Mouse (Mus musculus): Measurements from ENCODE around the gene Olfr1197.

Gene Olfr1197

DNA sequence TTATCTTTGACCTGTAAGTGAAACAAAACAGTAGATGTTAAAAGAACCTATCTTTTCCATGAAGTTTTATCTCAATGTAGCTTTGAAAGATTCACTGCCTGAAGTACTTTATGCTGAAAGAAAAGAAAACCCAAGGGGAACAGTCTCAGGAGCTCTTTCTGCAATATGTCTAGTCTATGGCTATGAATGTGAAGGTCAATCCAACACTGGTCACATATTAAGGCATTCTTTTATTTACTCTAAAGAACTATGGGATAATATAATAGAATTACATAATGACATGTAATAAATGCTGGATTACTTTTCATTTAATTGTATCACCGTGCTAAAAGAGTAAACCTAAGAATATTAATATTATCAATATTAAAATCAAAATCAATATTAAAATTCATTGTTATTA is at the start of gene Olfr1197:
TSS of gene Olfr1197 (minus strand) at position 101 of the 400 bp plus-strand sequence.
- WGBS: 77% methylated on average over 1 of the region's 1 CpGs

DNA sequence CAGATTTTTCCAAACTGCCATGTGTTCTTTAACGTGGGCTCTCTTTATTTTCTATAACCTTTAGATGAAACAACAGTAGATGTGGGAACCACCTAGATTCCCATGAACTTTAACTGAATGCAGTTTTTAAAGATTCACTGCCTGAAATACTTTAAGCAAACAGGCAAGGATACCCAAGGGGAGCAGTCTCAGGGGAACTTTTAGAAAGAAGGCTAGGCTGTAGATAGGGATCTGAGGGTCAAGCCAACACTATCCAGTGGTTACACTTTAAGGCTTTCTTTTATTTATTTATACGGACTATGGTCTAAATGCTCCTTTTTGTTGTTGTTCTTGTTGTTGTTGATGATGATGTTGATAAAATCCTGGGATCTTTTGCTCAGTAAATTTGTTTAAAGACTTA is 38.2 kb upstream of the Olfr1197 start, which contains the start of gene Olfr1200:
TSS of gene Olfr1200 (minus strand) at position 101 of the 400 bp plus-strand sequence.
- 66% methylated on average over 2 of the region's 2 CpGs for WGBS

- WGBS: 91% methylated on average over 2 of the region's 2 CpGs
Measured at GRCm38 (mm10) chr2:88760369-88760768, 28.2 kb upstream of the Olfr1197 start, which contains the start of gene Olfr1199. Olfr1199 (minus strand) TSS chr2:88760469.

- WGBS: 92% methylated on average over 2 of the region's 2 CpGs
Measured at GRCm38 (mm10) chr2:88751270-88751669, 19.1 kb upstream of the Olfr1197 start, which contains the start of gene Olfr1198. Olfr1198 (minus strand) TSS chr2:88751370.

- WGBS: 62% methylated on average over 3 of the region's 3 CpGs
Measured at GRCm38 (mm10) chr2:88743379-88743778, 11.2 kb upstream of the Olfr1197 start.

DNA sequence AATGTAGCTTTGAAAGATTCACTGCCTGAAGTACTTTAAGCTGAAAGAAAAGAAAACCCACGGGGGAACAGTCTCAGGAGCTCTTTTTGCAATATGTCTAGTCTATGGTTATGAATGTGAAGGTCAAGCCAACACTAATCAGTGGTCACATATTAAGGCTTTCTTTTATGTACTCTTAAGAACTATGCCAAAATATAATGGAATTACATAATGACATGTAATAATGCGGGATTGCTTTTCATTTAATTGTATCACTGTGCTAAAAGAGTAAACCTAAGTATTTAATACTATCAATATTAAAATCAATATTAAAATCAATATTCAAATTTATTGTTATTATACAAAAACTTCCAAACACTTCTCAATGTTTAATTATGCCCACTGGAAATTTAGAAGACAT is 27.7 kb downstream of the Olfr1197 start, which contains the start of gene Olfr1196:
TSS of gene Olfr1196 (minus strand) at position 101 of the 400 bp plus-strand sequence.
- WGBS: 85% methylated on average over 2 of the region's 2 CpGs

GRCm38 (mm10) chr2:88689087-88689486 is 43.1 kb downstream of the Olfr1197 start, which contains the start of gene Olfr1195:
Olfr1195 (minus strand) TSS chr2:88689187.

